Mouse (Mus musculus) forebrain, postnatal 0 days (tissue): Measurements from ENCODE around the gene Ifi27l2b. TPM values are rescaled to one million over a fixed set of nuclear protein-coding genes. Genes with fewer than 3 reads are reported as not detected.
A peak's percentile ranks its signal among the peaks of the same experiment; 100 is the strongest.

Experiments used
- ATAC-seq: fragments of 200-750 bp; cut with Nextera tagmentation; 2 replicates; pipeline ENCODE4 v1.8.0; 2017; ENCODE audit warnings: mild to moderate bottlenecking, moderate library complexity
- DNase-seq: peaks from one replicate; pipeline ENCODE4 v3.0.0-alpha.2; 2015
- H3K27ac ChIP-seq: fragments of 300-500 bp; sonication (generic); 2 replicates; pipeline ENCODE4 v1.5.1; 2014; ENCODE audit warnings: low read depth, mild to moderate bottlenecking, antibody characterized with exemption, low read length, moderate library complexity, mixed read lengths
- H3K27me3 ChIP-seq: fragments of 300-500 bp; sonication (generic); 2 replicates; pipeline ENCODE4 v1.6.1; 2014; ENCODE audit warnings: mild to moderate bottlenecking, low read length, mixed read lengths; ENCODE audit not compliant: insufficient read depth
- H3K36me3 ChIP-seq: fragments of 300-500 bp; sonication (generic); 2 replicates; pipeline ENCODE4 v1.6.1; 2014; ENCODE audit warnings: mild to moderate bottlenecking, moderate library complexity; ENCODE audit not compliant: insufficient read depth
- H3K4me1 ChIP-seq: fragments of 300-500 bp; sonication (generic); 2 replicates; pipeline ENCODE4 v1.6.1; 2014; ENCODE audit warnings: antibody characterized with exemption; ENCODE audit not compliant: insufficient read depth
- H3K4me2 ChIP-seq: fragments of 300-500 bp; sonication (generic); 2 replicates; pipeline ENCODE4 v1.6.1; 2014; ENCODE audit warnings: low read depth, mild to moderate bottlenecking, moderate library complexity
- H3K4me3 ChIP-seq: fragments of 300-500 bp; sonication (generic); 2 replicates; pipeline ENCODE4 v1.5.1; 2014; ENCODE audit warnings: low read depth, low read length, mixed read lengths
- H3K9ac ChIP-seq: fragments of 300-500 bp; sonication (generic); 2 replicates; pipeline ENCODE4 v1.6.1; 2014; ENCODE audit warnings: mild to moderate bottlenecking
- H3K9me3 ChIP-seq: fragments of 300-500 bp; sonication (generic); 2 replicates; pipeline ENCODE4 v1.6.1; 2016; ENCODE audit warnings: low read length
- CTCF ChIP-seq: sonication (generic); IDR thresholded peaks from 2 replicates; pipeline ENCODE4 v1.5.1; 2016; ENCODE audit warnings: antibody characterized with exemption, control low read depth, low read depth
- WGBS: fragments of 180-500 bp; shearing (Covaris S2); extraction: QIAGEN DNeasy Blood & Tissue Kit; methylation state at CpG from one replicate; pipeline ENCODE4 v1.1.7; 2014; 5-methylcytosine and 5-hydroxymethylcytosine counted together
- polyA plus RNA-seq: library from polyadenylated mRNA; unstranded; fragments of >200 nt; fragmentation: Nextera tagmentation; extraction: Ambion mirVana; gene quantifications from 2 replicates; pipeline ENCODE4 v1.2.1, GENCODE M21; 2015
- total RNA-seq: library from RNA; depleted of rRNA; stranded (reverse); fragments of >200 nt; gene quantifications from 2 replicates; pipeline ENCODE4 v1.2.3, GENCODE M21; 2014; rRNA removed

Gene Ifi27l2b
- total RNA-seq (not detected in 2 replicates), polyA plus RNA-seq (not detected in 2 replicates)

DNA sequence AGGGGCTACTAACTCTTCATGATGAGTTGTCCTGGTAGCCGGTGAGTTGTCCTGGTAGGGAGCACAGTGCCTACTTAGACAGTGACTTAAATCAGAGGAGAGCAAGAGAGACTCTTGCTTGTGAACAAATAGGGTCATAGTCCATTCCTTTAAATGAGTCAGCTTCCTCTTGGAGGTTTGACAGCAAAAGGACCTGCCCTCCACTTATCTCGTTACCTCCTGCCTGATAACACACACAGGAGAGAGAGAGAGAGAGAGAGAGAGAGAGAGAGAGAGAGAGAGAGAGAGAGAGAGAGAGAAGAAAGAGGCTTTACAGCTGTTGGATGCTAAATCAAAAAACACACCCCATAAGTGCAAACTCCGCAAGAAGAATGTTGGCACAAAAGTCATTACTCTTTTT lies at the start of gene Ifi27l2b:
Gene Ifi27l2b, minus strand, starts transcription at position 84 of the 400 bp plus-strand sequence.
- Histone ChIP-seq H3K27me3 (no peaks in the 10 kb centered on the region), H3K4me3 (no peak within 1 kb of the TSS), H3K4me1 (no peaks in the 10 kb centered on the region), H3K9ac (no peak within 1 kb of the TSS), H3K27ac (no peak within 1 kb of the TSS), H3K4me2 (no peak within 1 kb of the TSS), H3K36me3 (no peaks in the 10 kb centered on the region), H3K9me3 (no peaks in the 10 kb centered on the region)
- ATAC-seq (no peak), DNase-seq (no peak)
- WGBS = 73% methylated on average over 3 of the region's 3 CpGs
- no peak for TF ChIP-seq CTCF

GRCm38 (mm10) chr12:103504402-103504801 lies 47.4 kb upstream of the Ifi27l2b start:
- Histone ChIP-seq H3K27me3 (no peaks in the 10 kb centered on the region), H3K9me3 (no peaks in the 10 kb centered on the region), H3K9ac (no peak overlapping the region), H3K4me2 (no peak overlapping the region), H3K4me1 (no peaks in the 10 kb centered on the region), H3K27ac (no peak overlapping the region), H3K36me3 (no peaks in the 10 kb centered on the region), H3K4me3 (no peak overlapping the region)
- ATAC-seq (no peak), DNase-seq (no peak)
- 86% methylated on average over 3 of the region's 3 CpGs for WGBS
- TF ChIP-seq CTCF = no peak

GRCm38 (mm10) chr12:103503300-103503699 lies 46.3 kb upstream of the Ifi27l2b start:
- H3K4me2 ChIP-seq = no peak overlapping the region
- H3K9ac ChIP-seq = no peak overlapping the region
- no peaks in the 10 kb centered on the region for H3K27me3 ChIP-seq
- no peaks in the 10 kb centered on the region for H3K4me1 ChIP-seq
- no peak for DNase-seq
- ATAC-seq = no peak
- no peak for TF ChIP-seq CTCF
- H3K4me3 ChIP-seq = no peak overlapping the region
- H3K9me3 ChIP-seq = no peaks in the 10 kb centered on the region
- H3K36me3 ChIP-seq = no peaks in the 10 kb centered on the region
- WGBS = 75% methylated on average over 3 of the region's 3 CpGs
- H3K27ac ChIP-seq = no peak overlapping the region

- Histone ChIP-seq H3K27me3 (no peaks in the 10 kb centered on the region), H3K9me3 (no peaks in the 10 kb centered on the region), H3K36me3 (no peaks in the 10 kb centered on the region), H3K4me1 (no peaks in the 10 kb centered on the region), H3K9ac (no peak overlapping the region), H3K27ac (no peak overlapping the region), H3K4me3 (no peak overlapping the region), H3K4me2 (no peak overlapping the region)
- WGBS = 72% methylated on average over 2 of the region's 2 CpGs
- no peak for ATAC-seq
- DNase-seq = no peak
- TF ChIP-seq CTCF = peak; percentile 51
Observed at GRCm38 (mm10) chr12:103499261-103499660, 42.2 kb upstream of the Ifi27l2b start.

DNA sequence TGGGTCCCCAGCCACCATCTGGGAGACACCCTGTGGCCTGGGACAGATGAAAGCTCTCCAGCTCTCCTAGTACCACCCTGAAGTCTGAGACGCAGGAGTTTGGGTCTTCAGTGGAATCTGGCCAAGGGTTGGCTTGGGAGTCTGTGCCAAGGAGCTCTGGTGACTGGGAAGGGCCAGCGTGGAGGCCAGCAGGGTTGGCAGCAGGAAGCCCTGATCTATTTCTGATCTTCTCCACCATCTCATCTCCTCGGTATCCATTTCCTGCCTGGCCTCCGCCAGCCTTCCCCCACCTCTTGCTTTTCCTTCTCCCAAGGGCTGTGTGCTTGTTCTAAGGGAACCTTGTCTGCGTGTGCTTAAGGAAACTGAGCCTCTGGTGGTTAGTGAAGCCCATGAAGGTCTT lies 41.7 kb upstream of the Ifi27l2b start:
- Histone ChIP-seq H3K27ac (no peak overlapping the region), H3K9ac (no peak overlapping the region), H3K4me2 (no peak overlapping the region), H3K27me3 (no peaks in the 10 kb centered on the region), H3K4me3 (no peak overlapping the region), H3K9me3 (no peaks in the 10 kb centered on the region), H3K4me1 (no peaks in the 10 kb centered on the region), H3K36me3 (no peaks in the 10 kb centered on the region)
- TF ChIP-seq CTCF = no peak
- no peak for ATAC-seq
- no peak for DNase-seq
- 76% methylated on average over 5 of the region's 5 CpGs for WGBS

DNA sequence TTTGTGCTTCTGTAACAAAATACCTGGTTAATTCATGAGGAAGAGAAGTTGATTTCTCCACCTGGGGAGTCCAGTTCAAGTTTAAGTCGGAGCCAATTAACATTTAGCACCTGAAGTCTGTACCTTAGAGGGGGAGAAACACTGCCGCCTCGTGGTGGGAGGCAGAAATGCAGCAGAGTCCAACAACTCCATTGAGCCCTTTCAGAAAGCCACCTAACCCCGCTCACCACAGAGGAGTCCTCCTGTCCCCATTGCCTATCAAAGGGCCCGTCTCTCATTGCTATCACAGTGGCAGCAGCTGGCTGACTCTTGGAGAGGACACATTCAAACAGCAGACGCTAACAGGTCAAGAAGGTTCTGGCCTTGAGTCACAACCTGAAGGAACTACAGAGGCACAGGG lies 37.5 kb upstream of the Ifi27l2b start:
- no peak overlapping the region for H3K27ac ChIP-seq
- H3K9me3 ChIP-seq = no peaks in the 10 kb centered on the region
- no peaks in the 10 kb centered on the region for H3K4me1 ChIP-seq
- H3K4me2 ChIP-seq = no peak overlapping the region
- WGBS = 24% methylated on average over 6 of the region's 6 CpGs
- no peaks in the 10 kb centered on the region for H3K36me3 ChIP-seq
- no peaks in the 10 kb centered on the region for H3K27me3 ChIP-seq
- H3K9ac ChIP-seq = no peak overlapping the region
- DNase-seq (no peak), ATAC-seq (no peak)
- TF ChIP-seq CTCF = peak; percentile 53
- no peak overlapping the region for H3K4me3 ChIP-seq

DNA sequence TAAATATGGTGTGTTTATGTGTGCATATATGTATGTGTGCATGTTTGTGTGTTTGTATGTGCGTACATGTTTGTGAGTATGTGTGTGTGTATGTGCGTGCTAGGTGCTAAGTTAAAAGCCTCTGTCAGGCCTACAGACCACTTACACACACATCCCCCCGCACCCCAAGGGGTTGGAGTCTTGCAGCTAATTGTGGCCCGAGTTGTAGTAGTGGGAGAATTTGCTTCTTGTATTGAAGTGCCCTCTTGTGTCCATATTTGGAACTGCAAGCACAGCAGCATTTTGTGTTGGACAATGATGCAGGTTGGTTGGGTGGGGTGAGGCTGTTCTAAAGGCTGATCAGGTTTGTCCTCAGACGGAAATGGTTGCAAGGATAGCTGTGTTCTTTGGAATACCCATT lies 35.7 kb upstream of the Ifi27l2b start:
- no peak overlapping the region for H3K9ac ChIP-seq
- peak; percentile 78 for DNase-seq
- H3K27me3 ChIP-seq = no peaks in the 10 kb centered on the region
- no peaks in the 10 kb centered on the region for H3K4me1 ChIP-seq
- no peaks in the 10 kb centered on the region for H3K36me3 ChIP-seq
- no peak overlapping the region for H3K4me3 ChIP-seq
- H3K27ac ChIP-seq = no peak overlapping the region
- no peaks in the 10 kb centered on the region for H3K9me3 ChIP-seq
- no peak overlapping the region for H3K4me2 ChIP-seq
- 37% methylated on average over 5 of the region's 5 CpGs for WGBS
- peak; percentile 89 for TF ChIP-seq CTCF
- peak; percentile 32; the same call in 1 of the 2 replicates for ATAC-seq
